Mouse (Mus musculus) heart, embryonic 14.5 days (tissue): ENCODE results near the gene Slc43a2. TPM values are rescaled to one million over a fixed set of nuclear protein-coding genes. Genes with fewer than 3 reads are reported as not detected.
A peak's percentile ranks its signal among the peaks of the same experiment; 100 is the strongest.

ENCODE experiments used
- ATAC-seq: fragments of 200-750 bp; cut with Nextera tagmentation; 2 replicates; pipeline ENCODE4 v1.8.0; 2017; ENCODE audit warnings: low read depth, moderate TSS enrichment; ENCODE audit not compliant: insufficient number of reproducible peaks, insufficient read depth, low FRiP score
- H3K27ac ChIP-seq, 2 experiments: fragments of 200-500 bp in 1 of 2; fragments of 300-500 bp in 1 of 2; sonication (generic) in 1 of 2; replicated peaks in 1 of 2; 2 replicates each; pipeline ENCODE4 v1.5.1; 2012 to 2014; ENCODE audit warnings: low read depth in 2 of 2, low read length in 2 of 2, control low read depth in 1 of 2, mild to moderate bottlenecking in 1 of 2, mixed read lengths in 1 of 2; ENCODE audit not compliant: control insufficient read depth in 1 of 2, insufficient read depth in 1 of 2
- H3K27me3 ChIP-seq: fragments of 300-500 bp; sonication (generic); 2 replicates; pipeline ENCODE4 v1.6.1; 2014; ENCODE audit warnings: mild to moderate bottlenecking, low read length, control low read depth; ENCODE audit not compliant: control insufficient read depth, insufficient read depth
- H3K36me3 ChIP-seq: fragments of 300-500 bp; sonication (generic); 2 replicates; pipeline ENCODE4 v1.6.1; 2014; ENCODE audit warnings: mild to moderate bottlenecking, control low read depth, low read length, mixed read lengths; ENCODE audit not compliant: control insufficient read depth, insufficient read depth
- H3K4me1 ChIP-seq, 2 experiments: fragments of 200-500 bp in 1 of 2; fragments of 300-500 bp in 1 of 2; sonication (generic) in 1 of 2; 2 replicates each; pipeline ENCODE4 v1.6.1; 2012 to 2014; ENCODE audit warnings: low read length in 2 of 2, control low read depth in 1 of 2, mixed read lengths in 1 of 2; ENCODE audit not compliant: control insufficient read depth in 2 of 2, insufficient read depth in 2 of 2
- H3K4me2 ChIP-seq: fragments of 300-500 bp; sonication (generic); 2 replicates; pipeline ENCODE4 v1.6.1; 2014; ENCODE audit warnings: mild to moderate bottlenecking, low read length
- H3K4me3 ChIP-seq, 2 experiments: fragments of 200-500 bp in 1 of 2; fragments of 300-500 bp in 1 of 2; sonication (generic) in 1 of 2; 2 replicates each; pipeline ENCODE4 v1.5.1; 2012 to 2014; ENCODE audit warnings: low read length in 2 of 2, mild to moderate bottlenecking in 2 of 2, control low read depth in 1 of 2, low read depth in 1 of 2, moderate library complexity in 1 of 2; ENCODE audit not compliant: control insufficient read depth in 1 of 2, insufficient read depth in 1 of 2
- H3K9ac ChIP-seq: fragments of 300-500 bp; sonication (generic); 2 replicates; pipeline ENCODE4 v1.6.1; 2014; ENCODE audit warnings: mild to moderate bottlenecking, low read length
- H3K9me3 ChIP-seq: fragments of 300-500 bp; sonication (generic); 2 replicates; pipeline ENCODE4 v1.6.1; 2016; ENCODE audit warnings: low read length, control low read depth; ENCODE audit not compliant: control insufficient read depth
- WGBS: fragments of 180-500 bp; shearing (Covaris S2); extraction: QIAGEN DNeasy Blood & Tissue Kit; methylation state at CpG from one replicate; pipeline ENCODE4 v1.1.7; 2014; 5-methylcytosine and 5-hydroxymethylcytosine counted together
- polyA plus RNA-seq: library from polyadenylated mRNA; unstranded; fragments of >200 nt; fragmentation: Nextera tagmentation; extraction: Ambion mirVana; gene quantifications from 2 replicates; pipeline ENCODE4 v1.2.1, GENCODE M21; 2014

Gene Slc43a2
- polyA plus RNA-seq, 1 experiment from 2014 or later: 1.9 TPM

DNA sequence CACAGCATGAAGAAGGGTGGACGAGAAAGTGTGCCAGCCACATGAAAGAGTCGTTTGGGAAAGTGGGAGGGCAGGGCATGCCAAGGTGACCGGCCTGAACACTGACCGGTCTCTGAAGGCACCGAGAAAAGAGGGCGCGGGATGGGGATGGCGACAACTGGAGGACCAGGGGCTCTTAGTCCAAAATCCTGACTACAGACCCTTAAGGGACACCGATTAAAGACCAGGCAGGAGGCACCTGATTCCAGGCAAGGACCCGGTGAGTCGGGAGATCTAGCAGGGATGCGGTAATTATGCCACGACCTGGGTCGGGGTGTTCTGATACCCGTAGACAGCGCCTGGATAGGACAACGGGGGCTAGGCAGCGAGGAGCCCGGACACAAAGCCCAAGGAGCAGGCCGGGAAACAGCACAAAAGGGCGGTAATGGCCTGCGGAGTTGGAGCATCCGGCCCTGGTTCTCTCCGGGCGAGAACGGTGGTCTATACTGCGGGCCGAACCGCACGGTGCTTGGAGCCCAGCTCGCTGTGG is 585 bp upstream of the Slc43a2 start:
- no peaks in the 10 kb centered on the region for H3K36me3 ChIP-seq
- H3K9me3 ChIP-seq: no peaks in the 10 kb centered on the region
- peak overlapping the region; percentile 76 for H3K9ac ChIP-seq
- WGBS: under 1% methylated on average over 31 of the region's 31 CpGs
- ATAC-seq: no peak; the same call in 1 of the 2 replicates
- peaks cover 14 to 20% of the 10 kb centered on the region in 2 experiments for H3K4me1 ChIP-seq
- H3K4me3 ChIP-seq: peak overlapping the region; percentile 68 to 75
- no peaks in the 10 kb centered on the region for H3K27me3 ChIP-seq
- peak overlapping the region; percentile 15 to 16; a peak in 3 of 4 replicates for H3K27ac ChIP-seq
- peak overlapping the region; percentile 100 for H3K4me2 ChIP-seq

DNA sequence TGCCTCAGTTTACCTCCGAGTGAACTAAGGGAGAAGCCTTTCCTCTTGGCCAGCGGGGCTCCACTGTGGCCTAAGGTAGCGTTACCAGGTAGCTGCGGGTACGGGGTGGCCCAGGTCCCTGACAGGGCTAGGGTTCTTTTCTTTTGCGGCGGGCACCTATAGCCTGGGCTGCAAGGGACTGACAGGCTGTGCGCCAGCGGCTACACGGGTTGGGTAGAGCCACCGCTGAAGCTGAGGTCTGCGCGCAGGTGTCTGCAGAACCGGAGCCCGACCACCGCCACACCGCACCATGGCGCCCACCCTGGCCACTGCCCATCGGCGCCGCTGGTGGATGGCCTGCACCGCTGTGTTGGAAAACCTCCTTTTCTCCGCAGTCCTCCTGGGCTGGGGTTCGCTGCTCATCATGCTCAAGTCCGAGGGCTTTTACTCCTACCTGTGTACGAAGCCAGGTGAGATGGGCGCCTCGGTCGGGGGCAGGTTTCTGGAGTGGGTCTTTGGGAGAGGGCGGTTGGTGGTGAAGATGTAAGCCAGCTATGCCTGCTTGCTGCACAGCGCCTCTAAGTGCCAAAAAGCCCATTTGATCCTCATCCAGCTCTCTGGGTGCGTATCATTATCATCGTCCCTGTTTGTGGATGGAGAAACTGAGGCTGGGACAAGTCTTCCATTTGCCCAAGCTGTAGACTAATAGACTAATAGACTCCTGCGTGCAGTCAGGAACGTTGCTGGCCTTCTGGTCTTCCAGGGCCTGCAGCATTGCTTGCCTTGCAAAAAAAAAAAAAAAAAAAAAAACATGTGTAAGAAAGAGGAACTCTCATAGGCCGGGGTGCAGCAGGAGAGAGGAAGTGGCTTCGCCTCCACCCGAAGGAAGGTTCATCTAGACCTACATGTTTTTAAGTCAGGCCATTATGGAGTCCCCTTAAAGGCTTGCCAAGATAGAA is 1.1 kb downstream of the Slc43a2 start:
- H3K4me2 ChIP-seq: peak overlapping the region; percentile 100
- ATAC-seq: no peak
- 17% methylated on average over 38 of the region's 38 CpGs for WGBS
- no peaks in the 10 kb centered on the region for H3K36me3 ChIP-seq
- H3K9ac ChIP-seq: peak overlapping the region; percentile 76
- H3K4me3 ChIP-seq: peak overlapping the region; percentile 68 to 75
- no peaks in the 10 kb centered on the region for H3K27me3 ChIP-seq
- H3K4me1 ChIP-seq: peaks cover 17 to 25% of the 10 kb centered on the region in 2 experiments
- H3K9me3 ChIP-seq: no peaks in the 10 kb centered on the region
- H3K27ac ChIP-seq: no peak overlapping the region; a peak in 1 of 4 replicates

DNA sequence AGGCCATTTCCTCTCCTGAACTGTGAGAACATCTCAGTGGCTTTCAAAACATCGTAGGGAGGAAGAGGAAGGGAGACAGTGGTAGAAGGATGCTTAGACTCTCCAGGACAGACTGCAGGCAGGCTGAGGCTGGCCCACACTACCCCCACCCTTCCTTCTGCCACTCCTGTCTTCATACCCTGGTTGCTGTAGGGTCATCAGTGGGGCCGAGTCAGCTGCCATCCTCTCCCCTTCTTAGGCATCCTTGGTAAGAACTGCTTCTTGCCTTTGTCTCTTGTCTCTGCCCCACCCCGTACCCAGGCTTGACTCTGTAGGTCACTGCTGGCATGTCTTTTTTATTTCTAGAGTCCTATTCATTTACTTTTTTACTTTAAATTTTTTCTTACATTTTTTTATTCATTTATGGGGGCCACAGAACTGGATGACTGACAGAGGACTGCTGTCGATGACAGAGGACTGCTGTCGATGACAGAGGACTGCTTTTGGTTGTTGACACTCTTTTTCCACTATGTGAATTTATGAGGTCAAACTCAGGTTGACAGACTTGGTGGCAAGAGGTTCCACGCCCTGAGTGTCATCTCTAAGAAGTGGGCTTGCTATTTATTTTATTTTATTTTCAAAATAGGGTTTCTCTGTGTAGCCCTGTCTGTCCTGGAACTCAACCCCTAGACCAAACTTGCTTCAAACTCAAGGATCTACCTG is 2.0 kb downstream of the Slc43a2 start:
- Histone ChIP-seq H3K4me2 (peak overlapping the region; percentile 100; the same call in 1 of the 2 replicates), H3K27me3 (no peaks in the 10 kb centered on the region)

DNA sequence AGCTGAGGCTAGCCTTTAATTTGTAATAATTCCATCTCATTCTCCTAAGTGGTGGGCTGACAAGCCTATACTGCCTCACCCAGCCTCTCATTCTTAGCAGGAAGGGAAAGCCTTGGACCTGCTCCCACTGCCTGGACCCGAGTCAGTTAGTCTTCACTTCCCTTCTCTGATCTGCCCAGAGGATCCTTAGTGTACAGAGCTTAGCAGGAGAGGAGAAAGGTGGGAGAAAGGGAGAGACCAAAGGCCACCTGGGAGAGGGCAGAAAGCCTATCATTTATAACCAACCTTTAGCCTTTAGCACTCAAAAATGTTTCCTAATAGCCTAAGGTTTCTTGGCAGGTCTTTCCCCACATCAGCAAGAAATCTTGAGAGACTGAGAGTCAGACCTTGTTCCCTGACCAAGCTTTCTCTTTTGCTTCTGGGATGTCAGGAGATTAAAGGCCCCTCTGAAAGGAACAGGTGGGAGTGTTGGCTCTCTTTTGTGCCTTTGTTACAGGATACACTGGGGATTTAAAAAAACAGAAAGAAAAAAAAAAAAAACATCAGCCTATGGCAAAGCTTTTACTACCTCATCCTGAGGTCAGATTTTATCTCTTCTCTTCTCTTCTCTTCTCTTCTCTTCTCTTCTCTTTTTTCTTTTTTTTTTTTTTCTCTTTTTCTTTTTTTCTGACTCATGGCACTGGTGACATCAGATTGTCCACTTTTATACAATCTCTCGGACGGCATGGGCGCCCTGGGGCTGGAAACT is 3.0 kb downstream of the Slc43a2 start:
- Histone ChIP-seq H3K4me1 (peaks cover 25 to 35% of the 10 kb centered on the region in 2 experiments), H3K4me3 (no peak overlapping the region), H3K27me3 (no peaks in the 10 kb centered on the region), H3K27ac (peak overlapping the region in 1 of 2 experiments; percentile 30; a peak in 1 of 4 replicates), H3K9ac (no peak overlapping the region), H3K36me3 (no peaks in the 10 kb centered on the region), H3K4me2 (no peak overlapping the region), H3K9me3 (no peaks in the 10 kb centered on the region)
- no peak for ATAC-seq
- WGBS: 40% methylated on average over 4 of the region's 4 CpGs

More for the DNA sequence above, 2.0 kb downstream of the Slc43a2 start:
- Histone ChIP-seq H3K4me1 (peaks cover 25 to 33% of the 10 kb centered on the region in 2 experiments), H3K9me3 (no peaks in the 10 kb centered on the region), H3K27ac (no peak overlapping the region; a peak in 1 of 4 replicates), H3K36me3 (no peaks in the 10 kb centered on the region), H3K9ac (no peak overlapping the region), H3K4me3 (no peak overlapping the region)
- WGBS: 71% methylated on average over 6 of the region's 6 CpGs
- no peak for ATAC-seq

DNA sequence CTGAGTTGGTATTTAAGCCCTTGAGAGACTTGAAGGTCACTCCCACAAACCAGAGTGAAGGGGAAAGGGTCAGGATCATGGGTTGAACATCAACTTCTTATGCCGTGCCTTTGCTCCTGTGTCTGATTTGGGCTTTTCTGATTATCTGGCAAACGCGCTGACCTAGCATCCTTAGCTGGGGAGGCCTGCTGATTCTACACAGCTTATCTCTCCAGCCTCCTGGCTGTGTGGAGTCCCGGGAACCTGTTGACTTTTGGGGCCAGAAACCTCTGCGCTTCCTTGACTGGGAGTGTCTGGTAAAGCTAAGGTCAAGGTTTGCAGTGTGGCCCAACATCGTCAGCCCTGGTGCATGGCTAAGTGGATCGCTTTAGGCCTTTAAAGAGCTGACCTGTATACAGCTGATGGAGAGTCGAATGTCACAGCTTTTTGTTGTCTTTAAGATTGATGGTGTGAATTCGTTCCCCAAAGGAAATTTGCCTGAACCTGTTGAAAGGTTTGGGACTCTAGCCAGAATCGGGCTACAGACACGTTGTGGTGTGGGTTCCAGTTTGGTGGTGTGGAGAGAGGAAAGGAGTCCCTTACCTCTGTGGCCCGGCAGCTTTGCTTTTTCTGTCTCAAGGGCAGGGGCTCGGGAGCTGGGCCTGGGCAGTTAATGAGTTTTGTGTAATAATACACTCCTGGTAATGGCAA is 3.8 kb downstream of the Slc43a2 start:
- Histone ChIP-seq H3K27me3 (no peaks in the 10 kb centered on the region), H3K4me1 (peaks cover 27 to 35% of the 10 kb centered on the region in 2 experiments), H3K36me3 (no peaks in the 10 kb centered on the region), H3K4me2 (no peak overlapping the region), H3K4me3 (no peak overlapping the region), H3K9me3 (no peaks in the 10 kb centered on the region), H3K9ac (peak overlapping the region; percentile 39; the same call in 1 of the 2 replicates), H3K27ac (peak overlapping the region; percentile 9 to 30; a peak in 1 of 4 replicates)
- ATAC-seq: no peak
- WGBS: 33% methylated on average over 13 of the region's 13 CpGs

DNA sequence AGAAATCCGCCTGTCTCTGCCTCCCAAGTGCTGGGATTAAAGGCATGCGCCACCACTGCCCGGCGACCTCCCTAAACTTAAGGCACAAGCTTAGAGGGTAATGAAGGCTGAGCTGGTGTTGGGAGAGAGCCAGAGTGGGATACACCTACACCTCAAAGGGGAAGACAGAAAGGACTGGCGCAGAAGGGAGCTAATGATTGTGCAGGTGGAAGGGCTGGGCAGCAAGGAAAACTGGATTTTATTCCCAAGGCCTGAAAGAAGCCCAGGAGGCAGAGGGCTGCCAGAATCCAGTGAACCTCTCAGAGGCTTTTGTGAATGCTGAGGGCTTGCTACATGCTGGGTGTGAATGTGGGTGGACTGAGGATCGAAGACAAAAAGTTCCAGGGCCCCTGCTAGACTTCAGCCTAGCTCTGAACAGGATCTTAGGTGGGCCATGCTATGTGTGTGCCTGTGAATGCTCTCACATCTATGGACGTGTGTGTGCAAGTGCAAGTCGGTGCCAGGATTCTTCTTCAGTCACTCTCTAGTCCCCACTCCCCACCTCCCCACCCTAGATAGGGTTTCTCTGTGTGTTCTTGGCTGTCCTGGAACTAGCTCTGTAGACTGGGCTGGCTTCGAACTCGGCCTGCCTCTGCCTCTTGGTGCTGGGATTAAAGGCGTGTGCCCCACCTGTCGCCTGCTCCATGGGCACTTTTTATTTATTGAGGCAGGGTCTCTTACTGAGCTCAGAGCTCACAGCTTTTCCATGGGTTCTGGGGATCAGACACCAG is 4.9 kb downstream of the Slc43a2 start:
- 89% methylated on average over 12 of the region's 12 CpGs for WGBS
- Histone ChIP-seq H3K27ac (no peak overlapping the region), H3K4me1 (peaks cover 35 to 40% of the 10 kb centered on the region in 2 experiments)

More for the DNA sequence above, 4.9 kb downstream of the Slc43a2 start:
- H3K4me3 ChIP-seq: no peak overlapping the region
- H3K4me2 ChIP-seq: no peak overlapping the region
- no peak for ATAC-seq
- H3K9me3 ChIP-seq: no peaks in the 10 kb centered on the region
- no peaks in the 10 kb centered on the region for H3K27me3 ChIP-seq
- no peaks in the 10 kb centered on the region for H3K36me3 ChIP-seq
- H3K9ac ChIP-seq: no peak overlapping the region
